Mouse (Mus musculus) forebrain, postnatal 0 days (tissue): ENCODE results near the gene Padi1. TPM values are rescaled to one million over a fixed set of nuclear protein-coding genes. Genes with fewer than 3 reads are reported as not detected.

Source experiments
- ATAC-seq: fragments of 200-750 bp; cut with Nextera tagmentation; 2 replicates; pipeline ENCODE4 v1.8.0; 2017; ENCODE audit warnings: mild to moderate bottlenecking, moderate library complexity
- DNase-seq: peaks from one replicate; pipeline ENCODE4 v3.0.0-alpha.2; 2015
- H3K27ac ChIP-seq: fragments of 300-500 bp; sonication (generic); 2 replicates; pipeline ENCODE4 v1.5.1; 2014; ENCODE audit warnings: low read depth, mild to moderate bottlenecking, antibody characterized with exemption, low read length, moderate library complexity, mixed read lengths
- H3K27me3 ChIP-seq: fragments of 300-500 bp; sonication (generic); 2 replicates; pipeline ENCODE4 v1.6.1; 2014; ENCODE audit warnings: mild to moderate bottlenecking, low read length, mixed read lengths; ENCODE audit not compliant: insufficient read depth
- H3K36me3 ChIP-seq: fragments of 300-500 bp; sonication (generic); 2 replicates; pipeline ENCODE4 v1.6.1; 2014; ENCODE audit warnings: mild to moderate bottlenecking, moderate library complexity; ENCODE audit not compliant: insufficient read depth
- H3K4me1 ChIP-seq: fragments of 300-500 bp; sonication (generic); 2 replicates; pipeline ENCODE4 v1.6.1; 2014; ENCODE audit warnings: antibody characterized with exemption; ENCODE audit not compliant: insufficient read depth
- H3K4me2 ChIP-seq: fragments of 300-500 bp; sonication (generic); 2 replicates; pipeline ENCODE4 v1.6.1; 2014; ENCODE audit warnings: low read depth, mild to moderate bottlenecking, moderate library complexity
- H3K4me3 ChIP-seq: fragments of 300-500 bp; sonication (generic); 2 replicates; pipeline ENCODE4 v1.5.1; 2014; ENCODE audit warnings: low read depth, low read length, mixed read lengths
- H3K9ac ChIP-seq: fragments of 300-500 bp; sonication (generic); 2 replicates; pipeline ENCODE4 v1.6.1; 2014; ENCODE audit warnings: mild to moderate bottlenecking
- H3K9me3 ChIP-seq: fragments of 300-500 bp; sonication (generic); 2 replicates; pipeline ENCODE4 v1.6.1; 2016; ENCODE audit warnings: low read length
- CTCF ChIP-seq: sonication (generic); IDR thresholded peaks from 2 replicates; pipeline ENCODE4 v1.5.1; 2016; ENCODE audit warnings: antibody characterized with exemption, control low read depth, low read depth
- WGBS: fragments of 180-500 bp; shearing (Covaris S2); extraction: QIAGEN DNeasy Blood & Tissue Kit; methylation state at CpG from one replicate; pipeline ENCODE4 v1.1.7; 2014; 5-methylcytosine and 5-hydroxymethylcytosine counted together
- polyA plus RNA-seq: library from polyadenylated mRNA; unstranded; fragments of >200 nt; fragmentation: Nextera tagmentation; extraction: Ambion mirVana; gene quantifications from 2 replicates; pipeline ENCODE4 v1.2.1, GENCODE M21; 2015
- total RNA-seq: library from RNA; depleted of rRNA; stranded (reverse); fragments of >200 nt; gene quantifications from 2 replicates; pipeline ENCODE4 v1.2.3, GENCODE M21; 2014

Padi1 gene
- total and polyA plus RNA-seq, 2 experiments from 2014 or later: 0.06 to 0.10 TPM

DNA sequence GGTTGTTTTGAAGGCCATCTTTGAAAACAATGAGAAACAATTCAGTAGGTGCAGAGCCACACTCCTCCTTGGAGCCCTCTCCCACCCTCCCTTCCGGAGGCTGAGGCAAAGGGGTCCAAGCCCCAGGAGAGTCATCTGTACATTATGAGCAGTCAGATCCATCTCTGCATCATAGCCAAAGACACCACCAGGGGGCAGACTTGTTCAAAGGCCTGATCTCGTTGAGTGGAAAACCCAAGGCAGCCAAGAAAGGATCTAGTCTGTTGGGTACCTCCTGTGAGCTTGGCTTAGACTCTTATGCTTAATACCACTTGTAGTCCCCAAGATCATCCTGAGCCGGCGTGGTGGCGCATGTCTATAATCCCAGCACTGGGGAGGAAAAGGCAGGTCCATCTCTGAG is 23.6 kb downstream of the Padi1 start:
- TF ChIP-seq CTCF: peak; percentile 58
- H3K9ac ChIP-seq: no peak overlapping the region
- 63% methylated on average over 5 of the region's 5 CpGs for WGBS
- peak; percentile 47 for DNase-seq
- no peaks in the 10 kb centered on the region for H3K36me3 ChIP-seq
- ATAC-seq: no peak
- no peak overlapping the region for H3K27ac ChIP-seq
- H3K27me3 ChIP-seq: no peaks in the 10 kb centered on the region
- no peak overlapping the region for H3K4me2 ChIP-seq
- no peaks in the 10 kb centered on the region for H3K4me1 ChIP-seq
- no peaks in the 10 kb centered on the region for H3K9me3 ChIP-seq
- H3K4me3 ChIP-seq: no peak overlapping the region

DNA sequence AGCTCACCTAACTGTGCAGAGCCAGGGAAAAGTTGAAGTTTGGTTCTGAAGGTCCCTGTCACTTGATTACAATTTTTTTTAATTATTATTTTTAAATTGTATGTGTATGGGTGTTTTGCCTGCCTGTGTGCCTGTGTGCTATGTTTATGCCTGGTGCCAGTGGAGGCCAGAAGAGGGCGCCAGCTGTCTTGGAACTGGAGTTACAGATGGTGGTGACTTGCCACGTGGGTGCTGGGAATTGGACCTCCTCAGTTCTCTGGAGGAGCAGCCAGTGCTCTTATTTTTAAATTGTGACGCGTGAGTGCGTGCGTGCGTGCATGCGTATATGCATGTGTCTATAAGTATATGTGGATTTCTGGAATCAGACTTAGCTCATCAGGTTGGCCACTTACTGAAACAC is 28.2 kb downstream of the Padi1 start:
- Histone ChIP-seq H3K9ac (no peak overlapping the region), H3K27me3 (no peaks in the 10 kb centered on the region), H3K36me3 (no peaks in the 10 kb centered on the region), H3K4me2 (no peak overlapping the region), H3K9me3 (no peaks in the 10 kb centered on the region), H3K4me3 (no peak overlapping the region), H3K4me1 (no peaks in the 10 kb centered on the region), H3K27ac (no peak overlapping the region)
- no peak for TF ChIP-seq CTCF
- no peak for DNase-seq
- 96% methylated on average over 8 of the region's 8 CpGs for whole genome bisulfite sequencing
- ATAC-seq: no peak

DNA sequence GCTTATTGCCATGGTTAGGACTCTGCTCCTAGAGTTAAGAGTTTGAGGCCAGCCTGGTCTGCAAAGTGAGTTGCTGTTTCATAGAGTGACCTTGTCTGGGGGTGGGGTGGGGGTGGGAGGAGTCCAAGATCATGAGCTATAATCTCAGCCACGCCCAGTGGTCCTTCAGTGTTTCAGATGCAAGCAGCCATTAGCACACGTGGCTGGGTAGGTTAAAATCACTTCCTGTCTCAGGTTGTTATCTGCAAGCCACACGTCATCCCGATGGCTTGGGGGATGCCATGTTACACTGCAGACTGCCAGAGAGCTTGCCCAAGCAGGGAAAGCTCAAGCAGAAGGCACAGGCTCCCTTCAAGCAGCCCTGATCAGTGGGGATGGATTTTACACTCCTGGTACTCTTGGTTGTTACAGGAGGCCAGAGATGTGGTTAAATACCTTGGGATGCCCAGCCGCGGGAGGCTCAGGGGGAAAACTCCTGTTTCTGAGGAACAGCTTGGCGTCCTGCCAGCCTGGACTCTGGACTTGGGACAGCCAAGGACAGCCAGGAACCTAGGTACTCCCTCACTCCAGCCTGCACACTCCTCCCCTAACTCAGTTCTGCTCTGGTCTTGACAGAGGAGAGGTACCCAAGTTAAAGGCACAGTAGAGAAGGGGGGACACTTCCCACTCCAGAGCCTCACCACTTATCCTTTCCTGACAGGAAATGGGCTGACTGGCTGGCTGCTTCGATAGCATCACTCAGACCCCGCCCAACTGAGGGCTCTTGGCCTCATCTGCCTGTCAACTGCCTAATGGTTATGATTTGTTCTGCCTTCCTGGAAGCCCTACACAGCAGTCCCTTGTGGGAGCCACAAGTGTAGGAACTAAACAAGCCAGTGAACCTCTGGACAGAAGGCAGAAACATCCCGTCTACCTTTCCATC is 29.3 kb downstream of the Padi1 start:
- no peaks in the 10 kb centered on the region for H3K36me3 ChIP-seq
- H3K9me3 ChIP-seq: no peaks in the 10 kb centered on the region
- DNase-seq: no peak
- no peak overlapping the region for H3K4me2 ChIP-seq
- 64% methylated on average over 10 of the region's 10 CpGs for WGBS
- ATAC-seq: no peak
- no peaks in the 10 kb centered on the region for H3K27me3 ChIP-seq
- H3K4me1 ChIP-seq: no peaks in the 10 kb centered on the region
- H3K9ac ChIP-seq: no peak overlapping the region
- no peak overlapping the region for H3K27ac ChIP-seq
- no peak overlapping the region for H3K4me3 ChIP-seq
- no peak for TF ChIP-seq CTCF

DNA sequence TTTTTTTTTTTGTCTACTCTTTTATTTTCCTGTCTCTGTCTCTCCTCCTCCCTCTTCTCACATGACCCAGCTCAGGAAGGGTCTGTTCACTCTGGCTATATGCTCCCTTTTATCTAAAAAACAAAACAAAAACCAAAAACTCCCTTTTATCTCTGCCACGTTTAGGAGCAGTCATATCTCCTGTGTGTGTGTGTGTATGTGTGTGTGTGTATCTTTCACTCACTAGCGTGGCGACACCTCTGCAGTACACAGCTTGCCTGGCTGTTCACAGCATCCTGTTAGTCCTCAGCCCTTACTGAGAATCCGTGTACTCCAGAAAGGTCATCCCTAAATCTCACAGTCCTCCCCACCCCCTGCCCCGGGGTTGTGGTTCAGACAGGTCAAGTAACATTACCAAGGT is 30.1 kb downstream of the Padi1 start:
- TF ChIP-seq CTCF: no peak
- H3K4me3 ChIP-seq: no peak overlapping the region
- no peaks in the 10 kb centered on the region for H3K4me1 ChIP-seq
- H3K27ac ChIP-seq: no peak overlapping the region
- 70% methylated on average over 5 of the region's 5 CpGs for WGBS
- DNase-seq: no peak
- H3K36me3 ChIP-seq: no peaks in the 10 kb centered on the region
- H3K9me3 ChIP-seq: no peaks in the 10 kb centered on the region
- no peak for ATAC-seq
- no peak overlapping the region for H3K4me2 ChIP-seq
- no peaks in the 10 kb centered on the region for H3K27me3 ChIP-seq
- H3K9ac ChIP-seq: no peak overlapping the region

DNA sequence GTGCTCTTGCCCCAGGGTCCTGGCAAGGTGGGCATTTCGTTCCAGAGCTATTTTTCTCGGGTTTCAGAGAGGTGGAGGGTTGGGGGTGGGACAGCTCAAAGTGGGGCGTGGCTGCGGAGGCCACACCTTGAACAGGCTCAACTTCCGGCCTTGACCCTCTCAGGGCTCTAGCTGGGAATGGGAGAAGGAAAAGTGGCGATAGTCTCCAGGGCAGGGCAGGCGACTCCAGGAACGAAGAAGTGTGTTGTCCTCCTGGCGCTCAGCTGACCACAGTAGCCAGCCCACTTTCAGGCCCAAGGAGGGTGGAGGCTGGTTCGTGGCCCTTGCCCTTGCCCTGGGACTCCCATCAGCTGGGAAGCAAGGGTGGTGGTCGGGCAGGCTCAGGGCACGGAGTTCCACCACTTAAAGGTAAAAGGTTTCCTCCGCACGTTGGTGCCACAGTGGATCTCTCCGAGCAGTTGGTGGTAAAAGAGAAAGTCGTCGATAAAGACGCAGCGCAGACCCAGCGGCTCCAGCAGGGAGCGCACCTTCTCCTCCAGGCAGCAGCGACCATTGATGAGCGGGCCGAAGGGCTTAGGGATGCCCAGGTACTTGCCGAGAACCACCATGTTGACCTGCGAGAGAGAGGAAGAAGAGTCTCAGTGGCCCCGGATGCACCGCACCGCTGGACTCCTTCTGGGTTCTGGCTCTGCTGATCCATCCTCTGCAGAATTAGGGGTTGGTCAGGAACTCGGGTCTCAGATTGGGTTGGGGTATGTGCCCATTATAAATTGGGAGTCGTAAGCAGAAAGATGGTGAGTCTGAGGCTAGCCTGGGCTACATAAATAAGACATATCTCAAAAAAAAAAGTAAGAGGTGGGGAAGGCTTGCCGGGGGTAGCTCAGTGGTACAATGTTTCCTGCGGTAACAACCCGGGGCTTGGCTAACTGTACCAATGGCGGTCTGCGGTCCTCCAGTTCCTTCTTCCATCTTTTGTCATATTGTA is 31.0 kb downstream of the Padi1 start:
- H3K4me2 ChIP-seq: peak overlapping the region; percentile 29
- H3K4me1 ChIP-seq: no peaks in the 10 kb centered on the region
- H3K27me3 ChIP-seq: no peaks in the 10 kb centered on the region
- 26% methylated on average over 36 of the region's 36 CpGs for WGBS
- DNase-seq: no peak
- no peak overlapping the region for H3K27ac ChIP-seq
- no peaks in the 10 kb centered on the region for H3K36me3 ChIP-seq
- no peak overlapping the region for H3K9ac ChIP-seq
- no peak for ATAC-seq
- peak; percentile 55; the same call in 1 of the 2 replicates for TF ChIP-seq CTCF
- no peaks in the 10 kb centered on the region for H3K9me3 ChIP-seq
- H3K4me3 ChIP-seq: no peak overlapping the region

DNA sequence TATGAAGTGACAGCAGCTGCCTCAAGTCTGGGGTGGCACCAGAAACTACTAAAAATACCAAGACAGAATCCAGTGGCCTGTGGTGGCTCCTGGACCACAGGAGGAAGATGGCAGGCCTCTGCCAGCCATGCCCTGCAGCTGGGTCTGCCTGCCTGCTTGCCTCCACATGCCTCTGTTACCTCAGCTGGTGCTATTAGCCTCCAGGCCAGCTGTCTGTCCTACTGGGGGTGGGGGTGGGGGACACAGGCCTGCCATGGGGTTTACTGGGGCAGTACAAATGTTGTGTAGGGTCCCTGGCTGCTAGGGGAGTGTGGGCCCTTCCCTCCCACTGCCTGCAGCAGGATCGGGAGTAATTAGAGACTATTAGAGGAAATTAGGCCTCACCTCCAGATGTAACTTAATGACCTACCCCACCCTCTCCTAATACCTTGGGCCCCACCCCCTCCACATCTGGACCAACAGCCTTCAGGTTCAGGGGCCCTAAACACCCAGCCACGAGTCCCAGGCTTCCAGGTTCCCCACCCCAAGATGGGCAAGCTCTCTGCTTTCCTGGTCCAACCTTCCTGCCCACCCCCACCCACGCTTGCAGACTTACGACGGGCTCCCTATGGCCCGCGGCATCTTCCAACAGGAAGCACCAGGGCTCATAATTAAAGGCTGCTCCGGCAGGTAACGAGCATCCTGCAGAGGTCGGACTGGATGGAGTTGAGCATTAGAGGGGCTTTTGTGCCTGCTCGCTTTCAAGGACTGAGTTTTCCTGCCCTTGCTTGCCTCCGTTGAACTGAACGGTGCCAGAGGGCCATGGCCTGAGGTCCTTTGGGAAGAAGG is 32.0 kb downstream of the Padi1 start:
- no peak for ATAC-seq
- H3K4me2 ChIP-seq: no peak overlapping the region; the same call in 1 of the 2 replicates

More for the DNA sequence above, 32.0 kb downstream of the Padi1 start:
- Histone ChIP-seq H3K9me3 (no peaks in the 10 kb centered on the region), H3K4me3 (no peak overlapping the region), H3K4me1 (no peaks in the 10 kb centered on the region), H3K9ac (no peak overlapping the region), H3K27me3 (no peaks in the 10 kb centered on the region), H3K36me3 (no peaks in the 10 kb centered on the region), H3K27ac (no peak overlapping the region)
- TF ChIP-seq CTCF: no peak
- 18% methylated on average over 13 of the region's 13 CpGs for WGBS
- no peak for DNase-seq
